Mouse (Mus musculus): Measurements from ENCODE around the gene Otoa. TPM values are rescaled to one million over a fixed set of nuclear protein-coding genes. Genes with fewer than 3 reads are reported as not detected.

The Otoa gene
- polyA plus RNA-seq (2011; ENCODE audit: insufficient read length, low read depth, missing spikeins) = 0.12 and 0.32 TPM in 2 replicates

- Histone ChIP-seq H3K27ac (ENCODE audit: insufficient read depth, low read length) (no peak within 1 kb of the TSS), H3K4me3 (ENCODE audit: insufficient read depth, low read length) (no peak within 1 kb of the TSS)
- no peak for TF ChIP-seq CTCF (IDR thresholded peaks at IDR 0.05; ENCODE audit: borderline replicate concordance, insufficient read depth, low read length)
- no peak for TF ChIP-seq POLR2A (IDR thresholded peaks at IDR 0.05; ENCODE audit: low read depth, low read length)
Observed at GRCm38 (mm10) chr7:121081350-121081749, at the start of gene Otoa. TSS of gene Otoa (plus strand) at chr7:121081650.

GRCm38 (mm10) chr7:121033856-121034652 lies 47.4 kb upstream of the Otoa start, which contains the start of gene Mettl9:
TSS of gene Mettl9 (plus strand) at chr7:121034445.
- peaks cover 2% of the 10 kb centered on the region; the same call in 1 of the 2 replicates for H3K4me1 ChIP-seq (ENCODE audit: control insufficient read depth, insufficient read depth, low read length)
- no peak for TF ChIP-seq CTCF (IDR thresholded peaks at IDR 0.05; ENCODE audit: borderline replicate concordance, insufficient read depth, low read length)
- TF ChIP-seq POLR2A (IDR thresholded peaks at IDR 0.05; ENCODE audit: low read depth, low read length) = peak; percentile 68
- H3K27ac ChIP-seq (ENCODE audit: insufficient read depth, low read length) = peak within 1 kb of the TSS; percentile 89
- peak within 1 kb of the TSS; percentile 74 for H3K4me3 ChIP-seq (ENCODE audit: insufficient read depth, low read length)

More at GRCm38 (mm10) chr7:121081350-121081749, at the start of gene Otoa:
- peaks cover 7% of the 10 kb centered on the region for H3K4me1 ChIP-seq (ENCODE audit: control insufficient read depth, insufficient read depth, low read length)

- peak overlapping the region; percentile 74 for H3K4me3 ChIP-seq (ENCODE audit: insufficient read depth, low read length)
Observed at GRCm38 (mm10) chr7:121034701-121035141, 46.7 kb upstream of the Otoa start.

GRCm38 (mm10) chr7:121035161-121035721 lies 46.2 kb upstream of the Otoa start:
- Histone ChIP-seq H3K4me3 (ENCODE audit: insufficient read depth, low read length) (peak overlapping the region; percentile 74), H3K4me1 (ENCODE audit: control insufficient read depth, insufficient read depth, low read length) (peaks cover 2% of the 10 kb centered on the region; the same call in 1 of the 2 replicates), H3K27ac (ENCODE audit: insufficient read depth, low read length) (peak overlapping the region; percentile 89)
- TF ChIP-seq CTCF (IDR thresholded peaks at IDR 0.05; ENCODE audit: borderline replicate concordance, insufficient read depth, low read length) = no peak
- peak; percentile 37; the same call in 1 of the 2 replicates for TF ChIP-seq POLR2A (IDR thresholded peaks at IDR 0.05; ENCODE audit: low read depth, low read length)

More at GRCm38 (mm10) chr7:121034701-121035141, 46.7 kb upstream of the Otoa start:
- Histone ChIP-seq H3K4me1 (ENCODE audit: control insufficient read depth, insufficient read depth, low read length) (peaks cover 2% of the 10 kb centered on the region; the same call in 1 of the 2 replicates), H3K27ac (ENCODE audit: insufficient read depth, low read length) (peak overlapping the region; percentile 89)
- 0 out of 2 replicates have a peak, but pooled peaks have one; percentile 0 for TF ChIP-seq POLR2A (IDR thresholded peaks at IDR 0.05; ENCODE audit: low read depth, low read length)
- no peak for TF ChIP-seq CTCF (IDR thresholded peaks at IDR 0.05; ENCODE audit: borderline replicate concordance, insufficient read depth, low read length)

- H3K4me1 ChIP-seq (ENCODE audit: control insufficient read depth, insufficient read depth, low read length) = peaks cover 15% of the 10 kb centered on the region
- TF ChIP-seq POLR2A (IDR thresholded peaks at IDR 0.05; ENCODE audit: low read depth, low read length) (no peak), CTCF (IDR thresholded peaks at IDR 0.05; ENCODE audit: borderline replicate concordance, insufficient read depth, low read length) (no peak)
- no peak overlapping the region for H3K27ac ChIP-seq (ENCODE audit: insufficient read depth, low read length)
- H3K4me3 ChIP-seq (ENCODE audit: insufficient read depth, low read length) = no peak overlapping the region
Observed at GRCm38 (mm10) chr7:121040595-121040994, 40.9 kb upstream of the Otoa start.

GRCm38 (mm10) chr7:121041989-121042388 lies 39.5 kb upstream of the Otoa start:
- Histone ChIP-seq H3K4me1 (ENCODE audit: control insufficient read depth, insufficient read depth, low read length) (peaks cover 21% of the 10 kb centered on the region), H3K4me3 (ENCODE audit: insufficient read depth, low read length) (no peak overlapping the region), H3K27ac (ENCODE audit: insufficient read depth, low read length) (peak overlapping the region; percentile 31; the same call in 1 of the 2 replicates)
- no peak for TF ChIP-seq POLR2A (IDR thresholded peaks at IDR 0.05; ENCODE audit: low read depth, low read length)
- no peak for TF ChIP-seq CTCF (IDR thresholded peaks at IDR 0.05; ENCODE audit: borderline replicate concordance, insufficient read depth, low read length)

- Histone ChIP-seq H3K4me1 (ENCODE audit: control insufficient read depth, insufficient read depth, low read length) (peaks cover 21% of the 10 kb centered on the region), H3K4me3 (ENCODE audit: insufficient read depth, low read length) (no peak overlapping the region), H3K27ac (ENCODE audit: insufficient read depth, low read length) (peak overlapping the region; percentile 53; the same call in 1 of the 2 replicates)
- TF ChIP-seq CTCF (IDR thresholded peaks at IDR 0.05; ENCODE audit: borderline replicate concordance, insufficient read depth, low read length) (no peak), POLR2A (IDR thresholded peaks at IDR 0.05; ENCODE audit: low read depth, low read length) (no peak)
Observed at GRCm38 (mm10) chr7:121043004-121043403, 38.4 kb upstream of the Otoa start.

GRCm38 (mm10) chr7:121043510-121043909 lies 37.9 kb upstream of the Otoa start:
- H3K4me3 ChIP-seq (ENCODE audit: insufficient read depth, low read length) = no peak overlapping the region
- H3K27ac ChIP-seq (ENCODE audit: insufficient read depth, low read length) = no peak overlapping the region
- H3K4me1 ChIP-seq (ENCODE audit: control insufficient read depth, insufficient read depth, low read length) = peaks cover 22% of the 10 kb centered on the region
- TF ChIP-seq POLR2A (IDR thresholded peaks at IDR 0.05; ENCODE audit: low read depth, low read length) = no peak
- TF ChIP-seq CTCF (IDR thresholded peaks at IDR 0.05; ENCODE audit: borderline replicate concordance, insufficient read depth, low read length) = no peak

GRCm38 (mm10) chr7:121044251-121044650 lies 37.2 kb upstream of the Otoa start:
- Histone ChIP-seq H3K27ac (ENCODE audit: insufficient read depth, low read length) (no peak overlapping the region), H3K4me3 (ENCODE audit: insufficient read depth, low read length) (no peak overlapping the region), H3K4me1 (ENCODE audit: control insufficient read depth, insufficient read depth, low read length) (peaks cover 23% of the 10 kb centered on the region)
- TF ChIP-seq CTCF (IDR thresholded peaks at IDR 0.05; ENCODE audit: borderline replicate concordance, insufficient read depth, low read length) = no peak
- TF ChIP-seq POLR2A (IDR thresholded peaks at IDR 0.05; ENCODE audit: low read depth, low read length) = no peak

Data from embryonic fibroblast, embryonic 13.5 days (primary cell).